Mouse (Mus musculus) Patski (cell line): ENCODE results near the gene Rufy1. TPM values are rescaled to one million over a fixed set of nuclear protein-coding genes. Genes with fewer than 3 reads are reported as not detected.

Source experiments
- ATAC-seq: fragments of 100-300 bp; one replicate; pipeline ENCODE4 v1.8.0; 2021
- CTCF ChIA-PET: fragments of 350-600 bp; sonication (Branson Sonifier 250); formaldehyde crosslinking; loops from one replicate; lab custom pipeline; 2022; ENCODE audit warnings: inconsistent platforms; lab: Charles Lee
- POLR2A ChIA-PET: fragments of 350-600 bp; sonication (Branson Sonifier 250); formaldehyde crosslinking; loops from one replicate; lab custom pipeline; 2022; ENCODE audit warnings: antibody characterized with exemption, inconsistent platforms; lab: Charles Lee
- DNase-seq: peaks from one replicate; pipeline ENCODE4 v3.0.0-alpha.2; 2011; ENCODE audit warnings: low read depth, low spot score
- H3K27me3 ChIP-seq: fragments of 371-371 bp; one replicate; pipeline ENCODE4 v1.5.1; 2021
- CTCF ChIP-seq: fragments of 100-300 bp; IDR thresholded peaks from one replicate; pipeline ENCODE4 v1.5.1; 2021
- in situ Hi-C: fragments of 300-500 bp; cut with MboI; formaldehyde crosslinking; loops from 3 replicates; pipeline ENCODE4 v1.11.1; 2018; ENCODE audit warnings: low pct_unique_long_range_greater_than_20kb, mixed read lengths
- polyA plus RNA-seq: library from polyadenylated mRNA; unstranded; gene quantifications from one replicate; pipeline ENCODE4 v1.2.3, GENCODE M21; 2021

Gene Rufy1
- polyA plus RNA-seq, 1 experiment from 2014 or later = 35.8 TPM

DNA sequence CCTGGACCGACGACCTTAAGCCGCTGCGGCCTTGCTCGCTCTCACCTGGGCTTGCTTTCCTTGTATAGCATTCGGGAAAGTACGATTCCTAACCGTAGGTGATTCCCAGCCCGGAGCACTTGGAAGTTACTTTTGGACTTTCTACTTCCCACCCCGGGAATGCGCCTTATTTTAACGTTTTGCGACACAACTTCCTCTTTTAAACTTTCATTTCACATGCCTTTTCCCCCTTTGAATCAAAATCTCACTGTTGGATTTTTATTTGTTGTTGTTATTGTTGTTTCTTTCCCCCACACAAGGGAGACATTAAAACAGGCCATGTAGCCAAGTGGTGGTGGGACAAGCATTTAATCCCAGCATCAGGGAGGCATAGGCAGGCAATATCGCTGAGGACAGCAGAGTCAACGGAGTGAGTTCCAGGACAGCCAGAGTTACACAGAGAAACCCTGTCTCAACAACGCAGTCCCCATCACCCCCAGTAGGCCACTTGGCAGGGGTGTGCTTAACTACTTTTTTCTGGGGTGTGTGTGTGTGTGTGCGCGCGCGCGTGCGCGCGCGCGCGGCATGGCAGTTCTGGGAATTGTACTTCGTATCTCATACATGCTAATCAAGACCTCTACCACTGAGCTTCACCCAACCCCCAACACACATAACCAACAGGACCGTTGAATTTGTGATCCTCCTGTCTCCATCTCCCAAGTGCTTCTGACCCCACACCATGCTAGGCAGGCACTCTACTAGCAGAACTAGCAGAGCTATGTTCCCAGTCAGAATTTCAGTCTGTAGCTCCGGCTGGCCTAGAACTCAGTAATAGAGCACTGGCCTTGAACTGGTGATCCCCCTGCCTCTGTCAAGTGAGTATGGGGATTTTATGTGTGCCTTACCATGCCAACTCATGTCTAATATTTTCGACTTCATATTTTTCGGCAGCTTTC lies 476 bp upstream of the Rufy1 start:
- no peak for DNase-seq
- ATAC-seq = no peak

DNA sequence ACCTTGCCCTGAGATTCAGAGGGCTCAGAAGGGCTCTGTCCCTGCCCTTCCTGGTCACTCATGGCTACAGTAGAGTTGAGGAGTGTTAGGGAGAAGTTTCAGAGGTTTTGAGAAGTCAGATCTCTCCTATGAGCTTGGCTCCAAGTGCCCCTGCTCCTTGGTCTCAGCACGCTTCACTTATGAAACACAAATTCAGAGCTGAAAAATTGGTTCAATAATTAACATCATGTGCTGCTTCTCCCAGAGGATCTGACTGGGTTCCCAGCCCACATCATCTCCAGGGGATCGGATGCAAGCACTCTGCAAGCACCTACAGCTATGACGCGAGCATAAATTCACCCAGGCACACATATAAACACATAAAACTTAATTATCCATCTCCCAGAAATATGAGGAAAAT lies 4.9 kb downstream of the Rufy1 start:
- POLR2A ChIA-PET = no interaction called here

More for the DNA sequence above, 476 bp upstream of the Rufy1 start:
- no peak for TF ChIP-seq CTCF
- in situ Hi-C loops = no loop called here
- POLR2A ChIA-PET = interaction anchor here (0.7 kb wide), 1 partner anchor 163 kb away, joined by 4 read pairs; no protein-coding TSS in a partner anchor
- H3K27me3 ChIP-seq = no peaks in the 10 kb centered on the region
- CTCF ChIA-PET = no interaction called here

DNA sequence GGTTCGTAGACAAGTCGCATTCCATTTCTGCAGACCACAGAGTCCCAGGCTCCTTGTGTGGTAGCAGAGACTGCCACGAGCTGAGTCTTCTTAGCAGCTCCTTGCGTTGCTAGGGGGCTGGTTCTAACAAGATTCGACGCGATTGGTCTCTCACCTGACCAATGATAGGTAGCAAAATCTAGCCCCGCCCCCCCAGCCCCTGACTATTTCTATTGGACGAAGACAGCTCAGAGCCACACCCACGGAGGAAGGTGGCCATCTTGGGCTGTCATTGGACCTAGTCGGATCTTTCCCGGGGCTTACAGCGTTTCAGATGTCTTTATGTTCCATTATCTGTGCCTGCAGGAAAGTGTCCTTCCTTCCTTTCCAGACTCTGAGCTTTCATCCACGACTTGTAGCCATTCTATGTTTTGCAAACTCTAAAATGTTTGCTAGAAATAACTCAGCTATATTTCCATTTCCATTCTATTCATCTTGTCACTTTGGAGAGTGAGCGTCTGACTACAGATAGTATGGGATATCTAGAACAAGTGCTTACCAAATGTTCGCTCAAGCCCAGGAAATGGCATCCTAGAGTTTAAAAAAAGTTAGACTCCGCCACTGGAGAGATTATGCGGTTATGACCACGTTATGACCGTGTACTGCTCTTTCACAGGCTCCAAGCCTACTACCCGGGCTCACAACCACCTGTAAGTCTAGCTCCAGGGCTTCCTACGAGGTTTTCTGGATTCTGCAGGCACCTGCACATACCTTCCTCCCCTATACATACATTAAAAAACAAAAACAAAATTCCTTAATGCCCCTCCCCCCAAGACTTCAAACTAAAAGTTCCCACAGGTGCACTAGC lies 8.8 kb downstream of the Rufy1 start:
- in situ Hi-C loops = no loop called here
- no peak for TF ChIP-seq CTCF
- ATAC-seq (peak; percentile 91), DNase-seq (no peak)
- ChIA-PET CTCF (interaction anchor here (1.0 kb wide), 1 partner anchor 17 kb away, joined by 3 read pairs; no protein-coding TSS in a partner anchor), POLR2A (interaction anchor here (0.6 kb wide), 1 partner anchor 226 kb away, joined by 3 read pairs; no protein-coding TSS in a partner anchor)
- no peaks in the 10 kb centered on the region for H3K27me3 ChIP-seq

More for the DNA sequence above, 4.9 kb downstream of the Rufy1 start:
- DNase-seq (no peak), ATAC-seq (no peak)
- TF ChIP-seq CTCF = no peak
- in situ Hi-C loops = no loop called here
- no peaks in the 10 kb centered on the region for H3K27me3 ChIP-seq
- CTCF ChIA-PET = interaction anchor here (1.2 to 2.1 kb wide), 2 partner anchors 10 to 343 kb away, joined by 3 to 6 read pairs; no protein-coding TSS in a partner anchor

DNA sequence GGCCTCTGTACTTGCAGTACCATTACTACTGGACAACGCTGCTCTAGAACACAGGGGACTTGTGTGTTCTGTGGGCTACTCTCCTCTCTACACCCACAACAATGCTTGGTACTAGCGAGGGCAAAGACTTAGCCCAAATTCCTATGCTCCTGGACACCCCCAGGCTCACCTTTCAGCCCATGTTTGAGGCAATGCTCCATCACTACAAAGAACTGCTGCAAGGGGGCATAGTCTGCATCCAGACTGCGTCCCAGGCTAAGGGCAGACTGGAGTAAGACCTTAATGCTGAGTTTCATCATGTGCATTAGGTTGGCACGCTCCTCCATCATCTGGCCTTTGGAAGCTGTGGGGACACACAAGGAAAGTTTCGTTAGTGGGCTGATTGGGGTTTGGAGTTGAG lies 9.5 kb downstream of the Rufy1 start:
- CTCF ChIA-PET = no interaction called here
- in situ Hi-C loops = no loop called here
- no peak for TF ChIP-seq CTCF
- ATAC-seq (no peak), DNase-seq (no peak)
- H3K27me3 ChIP-seq = no peaks in the 10 kb centered on the region
- POLR2A ChIA-PET = no interaction called here

DNA sequence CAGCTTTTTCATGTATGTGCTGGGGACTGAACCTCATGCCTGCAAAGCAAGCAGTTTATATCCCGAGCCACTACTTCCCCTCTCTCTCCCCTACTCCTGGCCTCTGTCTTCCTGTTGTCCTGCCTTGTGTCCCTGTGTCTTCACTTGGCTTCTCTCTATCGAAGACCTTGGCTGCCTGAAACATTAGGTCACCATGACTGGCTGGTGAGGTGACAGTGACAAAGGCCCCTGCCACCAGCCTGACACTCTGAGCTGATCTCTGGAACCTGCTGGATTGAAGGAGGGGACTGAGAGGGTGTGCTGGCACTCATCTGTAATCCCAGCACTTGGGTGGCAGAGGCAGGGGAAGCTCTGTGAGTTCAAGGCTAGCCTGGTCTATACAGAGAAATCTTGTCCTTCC lies 13.1 kb downstream of the Rufy1 start:
- ATAC-seq = no peak
- TF ChIP-seq CTCF = no peak
- in situ Hi-C loops = no loop called here
- no peaks in the 10 kb centered on the region for H3K27me3 ChIP-seq
- no peak for DNase-seq
- CTCF ChIA-PET = no interaction called here
- POLR2A ChIA-PET = no interaction called here

DNA sequence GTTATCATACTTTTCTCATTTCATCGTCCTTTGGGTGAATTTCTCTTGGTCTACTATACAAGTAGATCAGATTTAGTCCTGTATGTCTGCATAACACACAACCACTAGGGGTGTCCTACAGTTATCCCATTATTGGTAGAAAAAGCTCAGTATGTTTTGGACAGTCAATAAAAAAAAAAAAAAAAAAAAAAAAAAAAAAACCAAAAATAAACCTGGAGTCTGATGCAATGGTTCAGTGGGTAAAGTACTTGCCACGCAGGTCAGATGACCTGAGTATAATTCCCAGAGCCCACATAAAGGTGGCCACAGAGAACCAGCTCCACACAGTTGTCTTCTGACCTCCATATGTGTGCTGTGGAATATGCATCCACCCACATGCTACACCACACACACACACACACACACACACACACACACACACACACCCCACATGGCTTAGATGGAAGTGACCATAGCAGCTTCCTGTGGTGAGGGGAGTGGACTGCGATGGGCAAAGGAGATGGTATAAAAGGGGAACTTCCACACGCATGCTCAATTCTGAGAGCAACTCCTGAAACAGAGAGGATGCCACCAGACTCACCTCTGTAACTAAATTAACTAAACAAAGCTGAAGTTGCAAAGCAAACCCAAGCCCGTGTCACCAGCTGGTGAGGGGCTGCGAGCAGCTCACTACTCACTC lies 15.2 kb downstream of the Rufy1 start:
- CTCF ChIA-PET = interaction anchor here (1.5 to 1.6 kb wide), 2 partner anchors 10 kb away, joined by 6 to 9 read pairs; no protein-coding TSS in a partner anchor
- no peak for ATAC-seq
- no peaks in the 10 kb centered on the region for H3K27me3 ChIP-seq

DNA sequence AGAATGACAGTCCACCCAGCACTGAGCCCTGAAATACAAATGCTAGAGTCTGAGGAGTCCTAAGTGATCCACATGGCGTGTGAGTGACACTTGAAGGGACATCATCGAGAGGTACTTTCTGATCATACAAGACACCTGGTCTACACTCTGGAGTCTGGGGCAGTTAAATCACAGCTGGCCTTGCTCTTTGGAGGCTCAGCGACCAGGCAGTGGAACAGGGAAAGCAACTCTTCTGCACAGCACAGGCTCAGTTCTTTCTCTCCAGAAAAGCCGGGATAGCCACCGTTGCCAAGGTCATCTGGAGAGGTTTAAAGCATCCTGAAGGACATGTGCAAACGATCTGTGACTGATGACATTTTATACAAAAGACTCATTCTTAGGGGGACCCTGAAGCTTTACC lies 23.7 kb downstream of the Rufy1 start:
- ATAC-seq = no peak
- CTCF ChIA-PET = interaction anchor here (0.9 kb wide), 1 partner anchor 18 kb away, joined by 3 read pairs; no protein-coding TSS in a partner anchor
- POLR2A ChIA-PET = no interaction called here

More for the DNA sequence above, 15.2 kb downstream of the Rufy1 start:
- DNase-seq = no peak
- in situ Hi-C loops = no loop called here
- no peak for TF ChIP-seq CTCF
- POLR2A ChIA-PET = no interaction called here

DNA sequence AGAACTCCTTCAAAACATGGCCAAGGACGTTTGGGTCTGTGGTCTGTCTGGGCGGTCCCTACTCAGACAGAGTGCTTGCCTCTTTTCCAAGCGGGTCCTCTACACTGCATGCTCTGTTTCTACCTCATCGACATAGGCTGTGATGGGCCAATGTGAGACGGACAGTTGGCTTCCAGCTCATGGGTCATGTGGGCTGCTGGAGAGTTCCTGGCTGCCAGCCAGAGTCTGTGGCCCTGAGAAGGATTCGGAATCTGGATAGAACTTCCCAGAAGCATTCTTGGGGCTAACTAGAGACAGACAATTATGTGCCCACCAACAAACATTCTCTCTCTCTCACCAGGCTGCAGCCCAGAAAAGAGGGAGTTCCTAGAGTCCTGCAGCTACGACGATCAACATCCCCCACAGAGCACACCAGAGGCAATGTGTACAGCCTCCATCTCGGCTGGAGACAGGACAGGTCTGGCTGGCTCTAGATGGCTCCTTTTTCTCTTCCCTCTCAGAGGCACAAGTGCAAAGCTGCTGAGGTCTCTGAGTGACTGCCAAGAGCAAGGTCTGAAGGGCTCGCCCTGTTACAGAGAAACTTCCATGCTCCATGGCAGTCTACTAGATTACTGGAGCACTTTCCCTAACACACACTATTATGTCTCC lies 27.4 kb downstream of the Rufy1 start:
- CTCF ChIA-PET = no interaction called here
- H3K27me3 ChIP-seq = no peaks in the 10 kb centered on the region
- ATAC-seq = no peak
- no peak for TF ChIP-seq CTCF
- no peak for DNase-seq
- POLR2A ChIA-PET = no interaction called here
- in situ Hi-C loops = no loop called here

More for the DNA sequence above, 23.7 kb downstream of the Rufy1 start:
- in situ Hi-C loops = no loop called here
- H3K27me3 ChIP-seq = no peaks in the 10 kb centered on the region
- TF ChIP-seq CTCF = no peak
- no peak for DNase-seq

DNA sequence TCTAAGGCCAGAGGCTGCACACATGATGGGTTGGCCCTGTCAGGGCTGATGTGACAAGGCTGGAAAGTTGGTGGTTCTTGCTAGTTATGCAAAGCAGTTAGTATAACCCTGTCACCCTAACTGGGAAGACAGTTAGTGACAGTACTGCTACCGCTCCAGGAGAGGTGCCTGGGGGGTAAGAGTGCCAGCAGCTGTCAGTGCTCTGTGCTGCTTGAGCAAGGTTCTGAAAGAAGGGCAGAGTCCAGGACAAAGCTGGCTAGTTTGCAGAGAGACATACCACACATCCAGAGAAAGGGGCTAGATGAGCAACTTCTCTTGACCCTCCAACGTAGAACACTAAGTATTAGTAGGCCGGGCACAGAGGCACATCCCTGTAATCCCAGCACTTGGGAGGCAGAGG lies 28.4 kb downstream of the Rufy1 start:
- in situ Hi-C loops = no loop called here
- no peaks in the 10 kb centered on the region for H3K27me3 ChIP-seq
- ATAC-seq = no peak
- no peak for TF ChIP-seq CTCF
- DNase-seq = no peak
- POLR2A ChIA-PET = no interaction called here
- CTCF ChIA-PET = no interaction called here
